Mouse (Mus musculus) C2C12 (cell line): ENCODE measurements around the gene Aak1.
A peak's percentile ranks its signal among the peaks of the same experiment; 100 is the strongest.

Source experiments
- CEBPB ChIP-seq: IDR thresholded peaks from one replicate; pipeline ENCODE4 v1.6.1; 2011; ENCODE audit warnings: low read depth, mild to moderate bottlenecking, control low read depth, moderate library complexity
- CTCF ChIP-seq: IDR thresholded peaks from one replicate; pipeline ENCODE4 v1.5.1; 2011; ENCODE audit not compliant: control insufficient read depth, insufficient read depth, insufficient read length
- FOSL1 ChIP-seq: IDR thresholded peaks from one replicate; pipeline ENCODE4 v1.8.0; 2011; ENCODE audit warnings: mild to moderate bottlenecking, low read length; ENCODE audit not compliant: poor library complexity, insufficient read depth, severe bottlenecking
- MAX ChIP-seq: IDR thresholded peaks from one replicate; pipeline ENCODE4 v1.6.1; 2011; ENCODE audit warnings: mild to moderate bottlenecking, control low read depth
- MYOD1 ChIP-seq: IDR thresholded peaks from one replicate; pipeline ENCODE4 v1.6.1; 2011; ENCODE audit warnings: low read depth; ENCODE audit not compliant: control insufficient read depth, insufficient read length
- MYOG ChIP-seq: IDR thresholded peaks from one replicate; pipeline ENCODE4 v1.6.1; 2011; ENCODE audit not compliant: control insufficient read depth, insufficient read length; ENCODE audit errors: extremely low read depth
- USF1 ChIP-seq: IDR thresholded peaks from one replicate; pipeline ENCODE4 v1.6.1; 2011; ENCODE audit warnings: low read depth, mild to moderate bottlenecking, control low read depth, moderate library complexity

GRCm38 (mm10) chr6:86806455-86807086 is 42.7 kb upstream of the Aak1 start:
- TF ChIP-seq CTCF, result peak; percentile 78
- no peak for TF ChIP-seq MAX
- TF ChIP-seq USF1, result no peak
- TF ChIP-seq MYOD1, result no peak
- no peak for TF ChIP-seq CEBPB
- TF ChIP-seq MYOG, result no peak
- TF ChIP-seq FOSL1, result no peak
